Mouse (Mus musculus): ENCODE measurements at regions not wholly inside any gene's neighbourhood (a gene's known extent, or its start where the extent isn't known, plus 50 kb on each side); places are given as distances from the start of the nearest gene placed in this dataset.

GRCm38 (mm10) chr13:78644556-78644955, 445.0 kb upstream of the Nr2f1 start:
- TF ChIP-seq CTCF (IDR thresholded peaks at IDR 0.05; ENCODE audit: low read depth, low read length) (no peak), POLR2A (IDR thresholded peaks at IDR 0.05; ENCODE audit: insufficient read depth, low read length) (no peak), EP300 (IDR thresholded peaks at IDR 0.05; ENCODE audit: insufficient read depth, low read depth, low read length) (no peak)

Data from ES-Bruce4 (cell line).